Mouse (Mus musculus) forebrain, embryonic 16.5 days (tissue): ENCODE data around the gene Ifngr1. TPM values are rescaled to one million over a fixed set of nuclear protein-coding genes. Genes with fewer than 3 reads are reported as not detected.

Experiments used
- ATAC-seq: fragments of 200-750 bp; cut with Nextera tagmentation; 2 replicates; pipeline ENCODE4 v1.8.0; 2017; ENCODE audit warnings: mild to moderate bottlenecking, moderate library complexity
- H3K27ac ChIP-seq: fragments of 300-500 bp; sonication (generic); 2 replicates; pipeline ENCODE4 v1.5.1; 2014; ENCODE audit warnings: low read length, control low read depth
- H3K27me3 ChIP-seq: fragments of 300-500 bp; sonication (generic); replicated peaks from 2 replicates; pipeline ENCODE4 v1.6.1; 2014; ENCODE audit warnings: low read length; ENCODE audit not compliant: control insufficient read depth, insufficient read depth
- H3K36me3 ChIP-seq: fragments of 300-500 bp; sonication (generic); 2 replicates; pipeline ENCODE4 v1.6.1; 2014; ENCODE audit not compliant: control insufficient read depth, insufficient read depth
- H3K4me1 ChIP-seq: fragments of 300-500 bp; sonication (generic); replicated peaks from 2 replicates; pipeline ENCODE4 v1.6.1; 2014; ENCODE audit warnings: low read length; ENCODE audit not compliant: control insufficient read depth, insufficient read depth
- H3K4me2 ChIP-seq: fragments of 300-500 bp; sonication (generic); 2 replicates; pipeline ENCODE4 v1.6.1; 2014; ENCODE audit warnings: mild to moderate bottlenecking, low read length, control low read depth
- H3K4me3 ChIP-seq: fragments of 300-500 bp; sonication (generic); replicated peaks from 2 replicates; pipeline ENCODE4 v1.5.1; 2014; ENCODE audit warnings: mild to moderate bottlenecking, low read length, control low read depth
- H3K9ac ChIP-seq: fragments of 300-500 bp; sonication (generic); replicated peaks from 2 replicates; pipeline ENCODE4 v1.6.1; 2014; ENCODE audit warnings: low read depth, low read length, control low read depth
- H3K9me3 ChIP-seq: fragments of 300-500 bp; sonication (generic); 2 replicates; pipeline ENCODE4 v1.6.1; 2016; ENCODE audit warnings: low read length; ENCODE audit not compliant: control insufficient read depth
- WGBS: fragments of 180-500 bp; shearing (Covaris S2); extraction: QIAGEN DNeasy Blood & Tissue Kit; methylation state at CpG from one replicate; pipeline ENCODE4 v1.1.7; 2014; 5-methylcytosine and 5-hydroxymethylcytosine counted together
- polyA plus RNA-seq: library from polyadenylated mRNA; unstranded; fragments of >200 nt; fragmentation: Nextera tagmentation; extraction: Ambion mirVana; gene quantifications from 2 replicates; pipeline ENCODE4 v1.2.1, GENCODE M21; 2015

Gene Ifngr1
- polyA plus RNA-seq, 1 experiment from 2014 or later, result 16.8 TPM

GRCm38 (mm10) chr10:19645119-19645518 lies 53.4 kb downstream of the Ifngr1 start:
- H3K9ac ChIP-seq, result no peak overlapping the region
- H3K4me1 ChIP-seq, result no peaks in the 10 kb centered on the region
- no peaks in the 10 kb centered on the region for H3K9me3 ChIP-seq
- no peaks in the 10 kb centered on the region for H3K27me3 ChIP-seq
- no peak overlapping the region for H3K4me3 ChIP-seq
- H3K4me2 ChIP-seq, result no peak overlapping the region
- ATAC-seq, result no peak
- 80% methylated on average over 2 of the region's 2 CpGs for WGBS
- H3K27ac ChIP-seq, result no peak overlapping the region
- H3K36me3 ChIP-seq, result no peaks in the 10 kb centered on the region

- no peaks in the 10 kb centered on the region for H3K27me3 ChIP-seq
- no peak overlapping the region for H3K4me2 ChIP-seq
- no peaks in the 10 kb centered on the region for H3K4me1 ChIP-seq
- H3K36me3 ChIP-seq, result no peaks in the 10 kb centered on the region
- 94% methylated on average over 9 of the region's 9 CpGs for WGBS
- H3K9me3 ChIP-seq, result no peaks in the 10 kb centered on the region
- ATAC-seq, result no peak
- no peak overlapping the region for H3K9ac ChIP-seq
- H3K4me3 ChIP-seq, result no peak overlapping the region
- no peak overlapping the region for H3K27ac ChIP-seq
Observed at GRCm38 (mm10) chr10:19657426-19657825, 65.7 kb downstream of the Ifngr1 start.

Other genes with a start within 250 kb of the Ifngr1 start
- gene Olig3, start 235.4 kb upstream of the Ifngr1 start, polyA plus RNA-seq, result 0.87 and 1.6 TPM in 2 replicates
- not detected in 2 replicates for gene Il22ra2, start 30.0 kb downstream of the Ifngr1 start, polyA plus RNA-seq
- 0.10 TPM in 1 of 2 replicates, not detected in the other for gene Il20ra, start 120.6 kb downstream of the Ifngr1 start, polyA plus RNA-seq